Mouse (Mus musculus) layer of hippocampus, postnatal 36 days (tissue): ENCODE data around the gene Dmrtc2. TPM values are rescaled to one million over a fixed set of nuclear protein-coding genes. Genes with fewer than 3 reads are reported as not detected.
"Not testable (repeated sequence)": the region's sequence is repeated elsewhere in the genome, so short reads cannot be mapped to it uniquely, and the experiment has no call there.

Experiments used
- DNase-seq, 2 experiments: peaks; one replicate each; pipeline ENCODE4 v3.0.0; 2022
- total RNA-seq, 2 experiments: library from RNA; stranded (reverse); gene quantifications; 2 replicates each; pipeline ENCODE4 v1.2.3; 2021

Dmrtc2 gene
- total RNA-seq, result not detected

- DNase-seq, result no peak
Observed at GRCm38 (mm10) chr7:24869532-24870165, at the start of gene Dmrtc2, which contains the start of gene Lypd4. Gene Dmrtc2, plus strand, starts transcription at chr7:24870057. Gene Lypd4, minus strand, starts transcription at chr7:24869941.

GRCm38 (mm10) chr7:24824452-24824851 lies 45.4 kb upstream of the Dmrtc2 start:
- no peak for DNase-seq

GRCm38 (mm10) chr7:24827181-24827580 lies 42.7 kb upstream of the Dmrtc2 start:
- no peak for DNase-seq

DNA sequence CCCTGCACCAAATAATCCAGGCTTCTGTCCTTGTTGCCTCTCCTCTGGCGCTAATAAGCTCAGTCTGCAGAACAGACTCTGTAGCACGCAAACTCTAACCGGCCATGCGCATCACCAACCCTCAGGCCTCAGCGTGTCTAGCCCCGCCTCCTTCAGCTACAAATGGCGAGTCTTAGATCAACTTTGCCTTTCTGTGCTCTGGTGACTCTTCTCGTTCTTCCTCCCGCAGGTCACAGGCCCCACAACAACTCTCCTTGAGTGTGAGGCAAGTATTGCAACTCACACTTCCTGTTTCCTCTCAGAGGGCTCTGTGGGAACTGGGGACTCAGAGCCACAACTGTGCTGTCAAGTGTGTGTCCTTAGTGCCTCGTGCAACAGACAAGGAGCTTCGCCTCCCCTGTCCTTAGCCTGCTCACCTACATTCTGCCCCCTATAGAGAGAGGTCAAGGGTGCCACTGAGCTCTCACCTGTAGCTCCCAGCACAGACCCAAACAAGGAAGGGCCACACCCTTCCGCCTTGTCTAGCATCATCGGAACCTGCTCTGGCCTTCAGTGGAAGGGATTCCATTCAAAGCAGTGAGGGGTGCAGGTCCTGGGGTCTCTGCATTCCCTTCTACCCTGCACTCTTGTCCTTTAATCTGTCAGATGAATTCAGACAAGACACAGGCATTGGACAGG lies 31.0 kb upstream of the Dmrtc2 start:
- not testable (repeated sequence) for DNase-seq

GRCm38 (mm10) chr7:24839410-24839808 lies 30.4 kb upstream of the Dmrtc2 start:
- no peak for DNase-seq

DNA sequence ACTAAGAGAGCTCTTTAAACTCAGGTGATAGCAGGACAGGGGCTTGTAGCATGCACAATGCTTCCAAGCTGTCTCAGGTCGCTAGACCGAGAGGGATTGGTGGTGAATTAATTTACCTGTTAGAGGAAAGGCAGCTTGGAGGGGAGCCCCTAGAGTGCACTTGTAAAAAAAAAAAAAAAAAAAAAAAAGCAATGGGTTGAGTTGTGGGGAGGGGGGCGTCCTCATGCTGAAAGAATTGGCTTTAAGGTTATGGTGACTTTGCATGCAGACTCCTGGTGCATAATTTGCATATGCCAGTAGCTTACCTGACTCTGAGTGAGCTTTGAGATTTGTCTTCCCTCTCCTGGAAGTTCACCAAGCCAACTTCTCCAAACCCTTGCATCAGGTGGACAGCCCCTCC lies 29.5 kb upstream of the Dmrtc2 start:
- no peak for DNase-seq

- DNase-seq, result no peak
Observed at GRCm38 (mm10) chr7:24841009-24841408, 28.8 kb upstream of the Dmrtc2 start.

DNA sequence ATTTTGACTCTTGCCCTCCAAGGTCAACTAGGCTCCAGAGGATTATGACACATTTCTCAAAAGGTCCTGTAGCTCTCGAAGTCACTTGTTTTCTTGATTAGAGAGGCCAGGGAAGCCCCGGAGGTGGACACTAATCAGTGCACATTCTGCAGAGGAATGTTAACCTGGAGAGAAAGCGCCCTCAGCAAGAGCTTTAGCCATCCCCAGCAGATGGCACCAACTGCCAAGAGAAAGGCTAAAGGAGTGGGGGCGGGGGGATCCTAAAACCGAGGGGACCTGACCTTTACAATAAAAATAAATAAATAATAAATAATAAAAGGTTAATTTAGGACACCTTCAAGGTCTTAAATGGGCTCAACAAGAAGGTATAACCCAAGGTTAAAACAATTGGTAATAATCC lies 25.7 kb upstream of the Dmrtc2 start:
- no peak for DNase-seq

DNA sequence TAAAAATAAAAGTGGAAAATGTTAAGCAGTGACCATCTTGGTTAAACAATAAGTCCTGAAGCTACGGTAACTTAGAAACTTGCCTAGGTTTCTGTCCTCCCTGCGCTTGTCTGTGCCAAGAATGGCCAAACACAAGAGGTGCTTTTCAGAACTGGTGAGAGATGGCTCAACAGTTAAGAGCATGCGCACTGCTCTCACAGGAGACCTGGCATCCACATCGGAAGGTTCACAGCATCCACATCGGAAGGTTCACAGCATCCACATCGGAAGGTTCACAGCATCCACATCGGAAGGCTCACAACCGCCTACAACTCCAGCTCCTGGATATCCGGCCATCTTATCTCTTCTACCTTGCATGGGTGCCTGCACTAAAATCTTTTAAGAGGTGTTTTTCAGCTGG lies 24.7 kb upstream of the Dmrtc2 start:
- no peak for DNase-seq

GRCm38 (mm10) chr7:24845713-24846112 lies 24.1 kb upstream of the Dmrtc2 start:
- DNase-seq, result no peak

- DNase-seq, result not testable (repeated sequence)
Observed at GRCm38 (mm10) chr7:24846576-24846975, 23.3 kb upstream of the Dmrtc2 start.

DNA sequence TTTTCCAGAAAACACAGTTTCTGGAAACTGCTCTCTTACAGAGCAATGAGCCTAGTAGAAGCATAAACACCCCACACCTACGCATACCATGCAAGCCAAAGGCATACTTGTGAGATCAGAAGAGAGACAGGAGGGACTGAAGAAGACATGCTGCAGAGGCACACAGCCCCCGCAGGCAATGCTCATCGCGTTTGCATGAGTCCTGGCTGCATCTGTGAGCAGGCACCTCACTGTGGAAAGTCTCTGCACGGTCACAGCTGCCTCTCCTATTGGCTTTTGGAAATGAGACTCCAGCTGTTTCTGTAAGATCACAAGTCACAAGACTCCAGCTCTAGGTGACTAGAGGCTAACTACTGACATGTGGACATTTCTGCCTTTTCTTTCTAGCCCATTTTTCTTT lies 19.7 kb upstream of the Dmrtc2 start:
- DNase-seq, result peak; percentile 7 to 8

DNA sequence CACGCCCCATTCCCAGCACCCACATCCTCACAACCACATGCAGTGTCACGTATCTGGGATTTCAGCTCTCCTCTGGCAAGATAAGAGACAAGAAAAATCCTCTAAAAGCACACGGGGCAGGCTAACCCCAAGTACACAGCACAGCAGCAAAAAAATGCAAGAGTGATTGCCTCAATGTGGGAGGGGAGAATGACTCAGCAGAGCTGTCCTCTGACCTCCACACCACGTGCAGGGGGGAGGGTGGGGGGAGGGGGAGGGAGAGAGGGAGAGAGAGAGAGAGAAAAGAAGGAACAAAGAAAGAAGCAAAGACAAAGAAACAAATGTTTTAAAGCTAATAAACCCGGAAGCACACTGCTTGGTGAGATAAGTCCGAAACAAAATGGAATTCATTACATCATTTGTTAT lies 19.0 kb upstream of the Dmrtc2 start:
- no peak for DNase-seq

GRCm38 (mm10) chr7:24851596-24852325 lies 18.1 kb upstream of the Dmrtc2 start:
- DNase-seq, result no peak

GRCm38 (mm10) chr7:24852557-24853232 lies 17.2 kb upstream of the Dmrtc2 start:
- DNase-seq, result no peak

DNA sequence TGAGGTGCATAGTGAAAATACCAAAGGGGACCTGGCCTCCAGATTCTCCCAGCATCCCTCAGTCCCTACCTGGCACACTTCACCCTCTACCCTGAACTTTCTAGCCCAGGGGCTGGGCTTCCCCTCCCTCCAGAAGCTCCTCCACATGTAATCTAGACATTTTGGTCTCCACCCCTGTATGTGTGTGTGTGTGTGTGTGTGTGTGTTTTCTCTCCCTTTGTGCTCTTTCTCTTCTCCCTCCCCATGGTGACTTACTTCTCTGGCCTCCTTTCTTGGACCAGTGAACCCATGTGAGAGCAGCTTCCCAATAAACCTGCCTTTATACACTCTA lies 16.7 kb upstream of the Dmrtc2 start:
- no peak for DNase-seq

DNA sequence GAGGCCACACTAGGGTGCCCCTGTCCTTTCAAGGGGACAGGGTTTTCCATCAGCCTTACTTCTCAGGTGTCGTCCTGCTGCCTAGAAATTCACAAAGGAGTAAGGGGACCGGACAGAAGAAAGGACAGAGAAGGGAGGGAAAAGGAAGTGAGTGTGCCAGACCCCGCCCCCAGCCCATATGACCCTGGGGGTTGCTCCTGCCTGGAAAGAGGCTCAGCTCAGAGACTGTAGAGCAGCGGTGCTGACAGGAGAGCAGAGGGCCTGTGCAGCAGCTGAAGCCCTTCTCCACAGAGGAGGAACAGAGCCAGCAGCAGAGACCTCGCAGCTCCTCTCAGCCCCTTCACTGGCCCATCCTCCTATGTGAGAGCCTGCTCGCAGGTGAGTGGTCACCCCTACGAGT lies 16.2 kb upstream of the Dmrtc2 start:
- no peak for DNase-seq

GRCm38 (mm10) chr7:24856460-24857120 lies 13.3 kb upstream of the Dmrtc2 start:
- no peak for DNase-seq

- DNase-seq, result no peak
Observed at GRCm38 (mm10) chr7:24859234-24859633, 10.6 kb upstream of the Dmrtc2 start.

DNA sequence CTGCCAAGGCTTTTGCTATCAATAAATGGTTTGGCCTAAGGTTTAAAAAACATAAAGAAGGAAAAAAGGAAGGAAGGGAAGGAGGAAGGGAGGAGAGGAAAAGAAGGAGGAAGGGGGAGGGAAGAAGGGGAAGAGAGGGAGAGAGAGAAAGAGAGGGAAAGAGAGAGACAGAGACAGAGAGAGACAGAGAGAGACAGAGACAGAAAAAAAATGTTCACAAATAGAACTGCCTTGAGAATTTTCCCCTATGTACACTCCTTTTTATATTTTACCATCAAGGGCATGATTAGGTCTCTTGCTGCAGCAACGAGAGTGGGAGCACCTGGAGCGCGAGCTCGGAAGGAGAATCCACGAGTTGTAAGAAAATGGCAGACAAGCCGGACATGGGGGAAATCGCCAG lies 7.9 kb upstream of the Dmrtc2 start, which contains the start of gene Gm9844:
TSS of gene Gm9844 (plus strand) at position 301 of the 400 bp plus-strand sequence.
- DNase-seq, result no peak

DNA sequence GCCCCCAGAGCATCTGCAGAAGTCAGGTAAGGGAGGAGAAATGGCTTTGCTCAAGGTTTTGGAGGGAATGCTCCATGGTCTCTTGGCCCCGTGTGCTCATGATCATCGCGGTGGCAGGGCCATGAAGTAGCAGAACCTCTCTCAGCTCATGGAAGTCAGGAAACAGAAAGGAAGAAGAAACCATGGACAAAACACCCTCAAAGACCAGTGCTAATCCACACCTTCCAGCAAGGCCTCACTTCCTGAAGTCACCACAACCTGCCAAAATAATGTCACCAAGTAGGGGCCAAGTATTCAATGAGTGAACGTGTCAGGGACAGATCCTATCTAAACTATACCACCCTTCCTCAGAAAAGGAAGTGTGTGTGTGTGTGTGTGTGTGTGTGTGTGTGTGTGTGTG lies 7.0 kb upstream of the Dmrtc2 start:
- DNase-seq, result no peak

- DNase-seq, result no peak
Observed at GRCm38 (mm10) chr7:24864156-24864555, 5.7 kb upstream of the Dmrtc2 start.

DNA sequence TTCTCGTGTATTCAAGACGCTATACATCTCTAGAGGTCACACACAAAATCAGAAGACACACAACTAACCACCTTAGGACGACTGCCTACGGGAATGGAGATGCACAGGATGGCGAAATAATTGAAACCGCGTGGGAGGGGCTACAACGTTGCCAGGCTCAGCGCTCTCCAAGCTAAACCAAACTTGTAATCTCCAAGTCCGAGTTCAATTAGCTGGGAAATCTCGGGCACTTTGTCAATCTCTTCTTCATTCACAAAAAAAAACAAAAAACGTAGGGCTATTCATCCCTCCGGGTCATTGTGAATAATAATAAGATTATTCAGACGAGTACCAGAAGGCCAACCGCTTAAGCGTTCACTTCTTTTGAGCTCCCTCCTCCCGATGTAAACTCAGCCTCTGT lies 777 bp upstream of the Dmrtc2 start:
- no peak for DNase-seq
